Mouse (Mus musculus) kidney, adult 2 months (tissue): ENCODE measurements around the gene Adsl.

Experiments used
- CTCF ChIP-seq: fragments of 200-500 bp; conservative IDR thresholded peaks from 2 replicates; pipeline ENCODE4 v1.5.1; 2011; ENCODE audit warnings: low read depth, mild to moderate bottlenecking, control low read depth, low read length, moderate library complexity, mixed read lengths; ENCODE audit not compliant: insufficient read depth, insufficient read length
- POLR2A ChIP-seq: fragments of 200-500 bp; IDR thresholded peaks from one replicate; pipeline ENCODE4 v1.6.1; 2011; ENCODE audit warnings: low read depth, low read length, control low read depth

DNA sequence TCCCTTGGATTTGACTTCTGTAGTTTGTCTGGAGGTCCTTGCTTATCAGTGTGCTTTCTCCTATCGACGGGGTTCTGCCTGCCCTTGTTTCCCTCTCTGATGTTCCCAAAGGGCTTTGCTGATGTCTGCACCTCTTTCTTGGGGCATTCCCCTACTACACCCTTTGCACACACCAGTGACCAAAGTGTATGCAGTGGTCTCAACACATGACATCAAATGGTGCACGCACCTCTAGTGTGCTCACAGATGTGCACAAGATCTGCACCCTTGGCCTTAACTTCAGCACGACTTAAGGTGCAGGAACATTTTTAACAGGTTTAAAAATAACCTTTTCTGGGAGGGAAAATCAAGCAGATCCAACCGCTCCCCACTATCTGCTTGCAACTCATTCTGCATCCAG is 8.9 kb upstream of the Adsl start:
- TF ChIP-seq CTCF: no peak
- TF ChIP-seq POLR2A: no peak
